Mouse (Mus musculus) embryonic fibroblast, embryonic 13.5 days (primary cell): ENCODE results near the gene Gm21833. TPM values are rescaled to one million over a fixed set of nuclear protein-coding genes. Genes with fewer than 3 reads are reported as not detected.
"Not testable (repeated sequence)": the region's sequence is repeated elsewhere in the genome, so short reads cannot be mapped to it uniquely, and the experiment has no call there.

ENCODE experiments used
- H3K27ac ChIP-seq: 2 replicates; pipeline ENCODE4 v1.5.1; 2012; ENCODE audit warnings: low read length, control low read depth, inconsistent platforms; ENCODE audit not compliant: insufficient read depth
- H3K4me1 ChIP-seq: 2 replicates; pipeline ENCODE4 v1.6.1; 2011; ENCODE audit warnings: low read length; ENCODE audit not compliant: control insufficient read depth, insufficient read depth
- H3K4me3 ChIP-seq: 2 replicates; pipeline ENCODE4 v1.5.1; 2011; ENCODE audit warnings: mild to moderate bottlenecking, control low read depth, low read length; ENCODE audit not compliant: insufficient read depth
- CTCF ChIP-seq: IDR thresholded peaks from 2 replicates; pipeline ENCODE4 v1.5.1; 2011; ENCODE audit warnings: mild to moderate bottlenecking, control low read depth, low read length, moderate library complexity, borderline replicate concordance; ENCODE audit not compliant: insufficient read depth
- POLR2A ChIP-seq: IDR thresholded peaks from 2 replicates; pipeline ENCODE4 v1.6.1; 2011; ENCODE audit warnings: low read depth, mild to moderate bottlenecking, control low read depth, low read length, moderate library complexity
- polyA plus RNA-seq: library from polyadenylated mRNA; stranded (reverse); fragments of >200 nt; gene quantifications from 2 replicates; pipeline ENCODE4 v1.2.4, GENCODE M21; 2011; ENCODE audit warnings: low read depth; ENCODE audit not compliant: missing spikeins, insufficient read length

Gm21833 gene
- not detected in 2 replicates for polyA plus RNA-seq

- not testable (repeated sequence) for H3K27ac ChIP-seq, H3K4me3 ChIP-seq, H3K4me1 ChIP-seq
Measured at GRCm38 (mm10) chr16:82828082-82828481, at the start of gene Gm21833. TSS of gene Gm21833 (plus strand) at chr16:82828382.

GRCm38 (mm10) chr16:82789521-82789920 lies 38.7 kb upstream of the Gm21833 start:
- Histone ChIP-seq H3K4me1 (no peaks in the 10 kb centered on the region), H3K27ac (no peak overlapping the region), H3K4me3 (no peak overlapping the region)
- TF ChIP-seq CTCF (no peak), POLR2A (no peak)

- no peak for TF ChIP-seq CTCF
- no peak for TF ChIP-seq POLR2A
- no peak overlapping the region for H3K4me3 ChIP-seq
- no peaks in the 10 kb centered on the region for H3K4me1 ChIP-seq
- no peak overlapping the region for H3K27ac ChIP-seq
Measured at GRCm38 (mm10) chr16:82796489-82796888, 31.7 kb upstream of the Gm21833 start.

- H3K4me1 ChIP-seq: no peaks in the 10 kb centered on the region
- no peak overlapping the region for H3K4me3 ChIP-seq
- no peak overlapping the region for H3K27ac ChIP-seq
- TF ChIP-seq CTCF: no peak
- TF ChIP-seq POLR2A: no peak
Measured at GRCm38 (mm10) chr16:82815255-82815654, 12.9 kb upstream of the Gm21833 start.

- H3K4me1 ChIP-seq: no peaks in the 10 kb centered on the region
- H3K27ac ChIP-seq: no peak overlapping the region
- no peak overlapping the region for H3K4me3 ChIP-seq
- TF ChIP-seq POLR2A: no peak
- no peak for TF ChIP-seq CTCF
Measured at GRCm38 (mm10) chr16:82816615-82817014, 11.6 kb upstream of the Gm21833 start.

- Histone ChIP-seq H3K4me3 (no peak overlapping the region), H3K27ac (no peak overlapping the region), H3K4me1 (no peaks in the 10 kb centered on the region)
- TF ChIP-seq CTCF: no peak
- no peak for TF ChIP-seq POLR2A
Measured at GRCm38 (mm10) chr16:82855752-82856151, 27.6 kb downstream of the Gm21833 start.

- TF ChIP-seq POLR2A (no peak), CTCF (no peak)
- no peak overlapping the region for H3K4me3 ChIP-seq
- H3K4me1 ChIP-seq: no peaks in the 10 kb centered on the region
- H3K27ac ChIP-seq: no peak overlapping the region
Measured at GRCm38 (mm10) chr16:82864590-82864989, 36.4 kb downstream of the Gm21833 start.
